Mouse (Mus musculus): ENCODE results near the gene Slc5a4b.

The Slc5a4b gene

DNA sequence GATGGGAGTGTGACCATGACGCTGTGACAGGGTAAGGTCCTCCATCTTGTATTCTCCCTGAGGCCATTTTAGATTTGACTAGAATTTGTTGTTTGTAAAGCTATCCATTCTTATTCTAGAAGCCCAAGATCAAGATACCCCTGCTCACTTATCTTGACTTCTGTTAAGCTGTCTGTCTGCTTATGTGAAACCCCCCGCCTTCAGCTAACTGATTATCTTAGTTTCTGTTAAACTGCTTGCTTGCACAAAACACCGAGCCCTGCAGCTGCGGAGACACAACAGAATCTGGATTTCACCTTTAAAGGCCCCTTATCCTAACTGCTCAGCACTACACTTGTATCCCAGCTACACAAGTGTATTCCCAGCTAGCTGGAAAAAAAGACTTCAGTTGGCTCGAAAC lies 73.8 kb downstream of the Slc5a4b start:
- no peak for DNase-seq (ENCODE audit: low spot score in 2 of 2)

DNA sequence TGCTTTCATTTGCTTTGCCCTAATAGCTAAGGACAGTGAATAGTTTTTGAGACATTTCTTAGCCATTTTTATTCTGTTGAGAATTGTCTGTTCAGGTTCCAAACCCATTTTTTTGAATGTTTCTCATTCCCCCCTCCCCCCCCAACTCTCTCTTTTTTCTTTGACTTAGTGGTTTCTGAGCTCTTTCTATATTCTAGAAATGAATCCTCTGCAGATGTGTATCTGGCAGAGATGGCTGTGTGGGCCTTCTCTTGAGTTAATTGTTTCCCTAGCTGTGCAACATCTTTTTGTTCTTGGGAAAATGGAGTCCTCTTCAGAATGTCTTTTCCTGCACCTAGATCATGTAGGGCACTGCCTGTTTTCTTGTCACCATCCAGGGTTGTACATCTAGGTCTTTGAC lies 75.5 kb downstream of the Slc5a4b start:
- no peak for DNase-seq (ENCODE audit: low spot score in 2 of 2)

- DNase-seq (ENCODE audit: low spot score in 2 of 2), result no peak
Observed at GRCm38 (mm10) chr10:76034001-76034600, 76.7 kb downstream of the Slc5a4b start.

- no peak for DNase-seq (ENCODE audit: low spot score in 2 of 2)
Observed at GRCm38 (mm10) chr10:76033119-76033455, 77.7 kb downstream of the Slc5a4b start.

DNA sequence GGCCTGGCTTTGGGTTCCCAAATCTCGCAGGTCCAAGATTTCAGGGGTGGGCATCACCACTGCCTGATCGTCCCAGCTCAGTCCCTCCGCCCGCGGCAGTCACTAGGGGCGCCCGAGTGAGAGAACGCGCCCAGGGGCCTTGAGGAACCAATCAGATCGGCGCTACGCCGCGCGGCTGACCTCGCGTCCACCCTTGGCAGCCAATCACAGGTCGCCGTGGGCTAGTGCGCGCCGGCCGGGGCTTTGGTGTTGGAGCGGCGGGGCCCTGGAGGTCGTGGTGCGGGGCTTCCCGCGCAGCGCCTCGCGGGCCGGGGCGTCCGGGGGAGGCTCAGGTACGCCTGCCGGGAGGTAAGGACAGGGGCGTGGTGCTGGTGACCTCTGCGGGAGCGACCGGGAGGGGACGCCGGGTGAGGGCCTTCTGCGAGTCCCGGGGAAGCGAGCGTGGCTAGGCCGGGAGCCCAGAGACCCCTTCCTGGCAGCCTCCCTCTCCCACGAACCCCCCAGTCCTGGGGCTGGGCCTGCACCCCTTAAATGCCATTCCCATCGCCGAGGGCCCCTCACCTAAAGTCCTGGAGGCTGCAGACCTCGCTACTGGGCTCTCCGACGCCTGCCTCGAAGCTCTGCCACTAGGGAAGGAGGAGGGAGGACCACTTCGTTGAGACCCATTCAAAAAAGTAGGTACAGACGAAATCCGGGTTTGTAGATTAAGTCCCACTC lies 78.2 kb downstream of the Slc5a4b start, which contains the start of gene Zfp280b:
Gene Zfp280b (plus strand): TSS at position 249 of the 717 bp plus-strand sequence.
- DNase-seq (ENCODE audit: low spot score in 2 of 2), result peak; percentile 93 to 97

GRCm38 (mm10) chr10:76031511-76032401 lies 79.0 kb downstream of the Slc5a4b start:
- DNase-seq (ENCODE audit: low spot score in 2 of 2), result no peak

DNA sequence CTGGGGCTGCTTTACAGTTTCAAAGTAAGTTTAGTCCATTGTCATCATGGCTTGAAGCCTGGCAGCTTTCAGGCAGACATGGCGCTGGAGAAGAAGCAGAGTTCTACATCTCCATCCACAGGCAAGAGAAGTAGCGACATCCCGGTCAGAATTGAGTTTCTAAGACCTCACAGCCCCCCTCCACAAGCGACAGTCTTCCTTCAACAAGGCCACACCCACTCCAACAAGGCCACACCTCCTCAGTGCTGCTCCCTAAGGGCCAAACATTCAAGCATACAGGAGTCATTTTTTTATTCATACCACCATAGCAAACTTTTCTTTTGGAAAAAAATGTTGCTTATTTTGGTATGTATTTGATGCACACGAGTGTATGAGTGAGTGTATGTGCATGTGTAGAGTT lies 80.3 kb downstream of the Slc5a4b start:
- DNase-seq (ENCODE audit: low spot score in 2 of 2), result no peak

DNA sequence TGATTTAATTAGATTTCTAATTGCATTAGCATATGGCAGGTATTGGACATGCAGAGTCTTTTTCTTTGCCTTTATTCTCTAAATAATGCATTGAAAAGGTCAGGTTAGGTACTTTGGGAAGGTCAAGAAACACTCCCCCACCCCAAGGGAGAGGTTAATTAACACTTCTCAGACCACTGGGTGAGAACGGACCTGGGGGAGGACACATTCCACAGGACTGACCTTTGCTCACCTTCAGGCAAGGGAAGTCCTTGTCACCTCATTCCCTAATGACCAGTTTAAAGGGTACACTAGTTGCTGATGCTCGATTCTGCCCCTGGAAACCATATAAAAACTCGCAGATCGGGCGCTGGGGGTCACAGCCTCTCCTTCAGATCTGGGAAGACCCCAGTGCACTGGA lies 81.5 kb downstream of the Slc5a4b start:
- DNase-seq (ENCODE audit: low spot score in 2 of 2), result no peak

GRCm38 (mm10) chr10:76028396-76028795 lies 82.4 kb downstream of the Slc5a4b start:
- DNase-seq (ENCODE audit: low spot score in 2 of 2), result no peak

- no peak for DNase-seq (ENCODE audit: low spot score in 2 of 2)
Observed at GRCm38 (mm10) chr10:76028016-76028366, 82.8 kb downstream of the Slc5a4b start.

DNA sequence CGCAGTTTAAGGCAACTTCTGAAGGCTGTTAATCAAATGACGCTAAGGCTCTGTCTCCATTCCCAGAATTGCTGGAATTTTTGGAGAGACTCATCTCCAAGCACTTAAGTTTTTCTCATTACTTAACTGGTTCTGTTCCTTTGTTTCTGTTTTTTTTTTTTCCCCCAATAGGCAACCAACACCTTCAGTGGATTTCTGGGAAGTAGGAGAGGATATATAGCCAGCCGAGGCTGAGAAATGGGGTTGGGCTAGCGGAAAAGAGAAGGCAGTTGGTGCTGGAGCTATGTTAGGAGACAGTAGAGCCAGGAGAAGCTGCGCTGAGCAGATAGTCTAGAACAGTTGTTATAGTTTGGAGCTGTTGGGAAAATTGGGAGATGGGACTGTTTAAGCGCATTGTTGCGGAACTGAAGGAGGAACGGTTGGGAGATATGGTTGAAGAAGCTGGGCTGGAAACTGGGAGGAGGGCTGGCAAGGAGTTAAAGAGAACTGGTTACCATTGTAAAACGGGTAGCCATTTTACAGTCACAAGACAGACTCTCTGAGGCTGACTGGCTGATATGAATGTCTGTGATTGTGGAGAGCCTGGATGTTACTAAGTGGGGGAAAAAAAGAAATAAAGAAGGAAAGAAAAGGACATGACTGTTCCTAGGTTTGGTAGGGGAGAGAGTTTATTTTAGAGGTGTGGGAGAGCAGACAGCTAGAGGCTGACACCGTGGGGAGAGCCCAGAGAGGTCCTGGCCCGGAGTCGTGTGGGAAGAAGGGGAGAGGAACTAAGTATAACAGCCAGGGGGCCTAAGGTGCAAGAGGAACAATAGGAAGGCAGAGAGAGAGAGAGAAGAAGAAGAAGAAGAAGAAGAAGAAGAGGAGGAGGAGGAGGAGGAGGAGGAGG lies 83.4 kb downstream of the Slc5a4b start:
- DNase-seq (ENCODE audit: low spot score in 2 of 2), result no peak

- DNase-seq (ENCODE audit: low spot score in 2 of 2), result no peak
Observed at GRCm38 (mm10) chr10:76025470-76026190, 85.1 kb downstream of the Slc5a4b start.

DNA sequence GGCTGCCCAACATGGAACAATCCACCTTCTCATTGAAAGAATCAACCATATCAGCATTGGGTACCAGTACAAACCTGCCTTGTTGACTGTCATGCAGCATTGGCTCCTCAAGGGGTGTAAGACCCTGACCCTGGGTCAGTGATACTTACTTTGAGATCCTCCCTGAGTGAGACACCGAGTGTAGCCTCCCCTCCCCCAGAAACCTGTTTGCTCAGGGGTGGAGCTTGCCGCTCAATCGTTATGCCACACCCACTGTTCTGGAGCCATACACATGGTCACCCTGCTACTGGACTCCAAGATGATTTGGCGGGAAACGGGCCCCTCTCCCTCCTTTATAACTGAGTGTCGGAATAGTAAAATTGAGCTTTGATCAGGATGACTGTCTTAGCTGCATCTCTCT lies 86.8 kb downstream of the Slc5a4b start:
- no peak for DNase-seq (ENCODE audit: low spot score in 2 of 2)

DNA sequence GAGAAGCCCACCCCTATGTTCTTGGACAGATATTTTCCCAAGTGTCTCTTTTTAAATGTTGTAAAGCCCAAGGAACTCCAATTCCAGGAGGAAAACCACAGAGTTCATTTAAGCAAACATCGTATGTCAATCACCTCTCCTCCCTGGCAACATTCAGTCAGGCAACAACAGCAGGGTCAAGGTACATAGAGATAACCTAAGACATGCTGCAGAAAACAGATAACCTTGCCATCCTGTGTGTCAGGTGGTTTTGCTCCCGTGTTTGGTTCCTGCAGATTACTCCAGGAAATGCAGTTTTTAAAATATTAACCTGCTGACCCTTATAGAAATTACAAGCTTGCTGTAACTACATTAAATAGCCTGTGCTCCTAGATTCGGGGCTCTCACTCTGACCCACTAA lies 89.0 kb downstream of the Slc5a4b start:
- DNase-seq (ENCODE audit: low spot score in 2 of 2), result no peak

DNA sequence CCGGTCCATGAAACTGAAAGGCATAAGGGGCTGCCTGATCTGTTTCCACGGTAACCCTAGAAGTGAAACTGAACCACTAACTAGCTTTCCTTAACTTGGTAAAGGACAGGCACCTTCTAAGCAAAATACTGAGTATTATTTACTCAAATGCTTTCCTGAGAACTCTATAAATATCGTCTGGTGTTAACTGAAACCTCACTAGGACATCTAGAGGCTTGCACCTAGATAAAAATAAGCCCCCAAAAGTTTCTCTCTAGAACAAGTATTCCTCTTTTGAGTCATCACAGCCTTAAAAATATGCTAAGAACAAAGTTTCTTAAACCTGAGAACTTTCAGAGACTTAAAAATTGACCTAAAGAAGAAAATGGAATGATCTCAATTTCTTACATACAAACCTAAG lies 93.9 kb downstream of the Slc5a4b start:
- no peak for DNase-seq (ENCODE audit: low spot score in 2 of 2)

GRCm38 (mm10) chr10:76012922-76013321 lies 97.8 kb downstream of the Slc5a4b start:
- DNase-seq (ENCODE audit: low spot score in 2 of 2), result no peak

DNA sequence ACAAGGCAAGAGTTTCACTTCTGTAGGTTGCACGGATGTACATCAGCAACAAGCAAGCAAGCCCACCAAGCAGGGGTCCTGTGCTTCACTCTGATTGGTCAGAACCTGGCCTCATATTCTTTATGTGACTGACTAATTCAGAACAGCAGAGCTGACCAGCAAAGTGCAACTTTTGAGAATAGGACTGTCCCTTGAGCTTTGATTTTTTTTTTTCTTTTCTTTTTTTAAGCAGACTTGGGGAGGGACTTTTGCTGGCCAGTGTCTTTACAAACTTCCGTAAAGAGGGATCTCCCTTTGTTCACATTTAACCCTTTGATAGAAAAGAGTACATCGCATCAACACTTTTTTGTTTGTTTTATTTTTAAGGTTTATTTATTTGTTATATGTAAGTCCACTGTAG lies 100.9 kb downstream of the Slc5a4b start:
- DNase-seq (ENCODE audit: low spot score in 2 of 2), result no peak
